Mouse (Mus musculus) bone marrow macrophage, adult 2 months (primary cell): ENCODE data around the gene Arid1a.

Experiments
- CTCF ChIP-seq: IDR thresholded peaks from 2 replicates; pipeline ENCODE4 v1.5.1; 2012; ENCODE audit warnings: low read depth, mild to moderate bottlenecking, low read length, moderate library complexity
- POLR2A ChIP-seq: IDR thresholded peaks from 2 replicates; pipeline ENCODE4 v1.6.1; 2012; ENCODE audit warnings: mild to moderate bottlenecking, low read depth, low read length, borderline replicate concordance

DNA sequence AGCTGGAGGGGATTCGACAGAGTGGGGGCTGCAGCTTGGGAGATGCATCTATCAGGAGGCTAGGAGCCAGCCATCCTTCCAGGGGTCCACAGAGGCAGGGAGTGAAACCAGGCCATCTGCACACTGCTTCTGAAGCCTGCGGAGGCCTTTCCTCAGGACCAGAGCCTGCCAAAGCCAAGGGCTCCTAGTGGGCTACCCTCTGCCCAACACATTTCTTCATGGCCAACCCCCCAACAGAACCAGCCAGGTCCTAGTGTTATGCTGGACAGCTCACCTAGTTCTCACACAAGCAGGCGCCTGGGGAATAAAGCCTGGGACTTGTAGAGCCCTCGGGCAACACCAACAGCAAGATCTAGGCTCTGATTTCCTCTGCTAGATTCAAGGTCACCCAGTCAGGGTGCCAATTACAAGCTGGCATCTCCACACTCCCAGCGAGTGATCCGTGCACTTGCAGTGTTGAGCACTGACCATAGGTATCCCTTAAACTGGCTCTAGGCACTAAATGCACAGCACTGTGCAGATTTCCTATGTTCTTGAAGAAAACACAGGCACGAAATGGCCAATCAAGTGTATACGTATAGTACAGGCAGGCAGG, 126.1 kb downstream of the Arid1a start:
- no peak for TF ChIP-seq POLR2A
- no peak for TF ChIP-seq CTCF
